In the genomic region with DNA sequence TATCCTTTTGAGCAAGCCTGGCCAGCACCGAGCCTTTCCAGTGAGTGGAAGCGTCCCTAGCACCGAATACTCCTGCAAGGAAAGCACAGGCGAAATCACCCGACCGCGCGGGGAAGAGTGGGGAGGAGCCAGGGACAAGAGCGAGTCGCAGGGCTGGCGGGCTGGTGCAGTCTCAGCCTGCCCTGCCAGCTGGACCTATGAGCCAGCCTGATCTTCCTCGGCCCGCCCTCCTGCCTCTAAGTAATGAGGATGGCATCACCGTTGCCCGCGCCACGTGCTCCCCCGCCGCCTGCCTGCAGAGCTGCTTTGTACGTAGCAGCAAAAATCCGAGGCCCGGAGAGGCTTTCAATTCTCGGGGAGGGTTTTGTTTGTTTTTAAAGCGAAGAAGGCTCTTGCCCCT, we compare ENCODE assay signal across 8 mouse cellular contexts. TPM values are rescaled to one million over a fixed set of nuclear protein-coding genes. Genes with fewer than 3 reads are reported as not detected.
DNase-seq lines count a peak whose midpoint lies in the region; ATAC-seq and TF ChIP-seq lines count a peak whose summit lies in the region.

No protein-coding gene starts in this region.

- ATAC-seq in hindbrain, postnatal 0 days, result peak; percentile 97
- ATAC-seq in megakaryocyte progenitor cell, adult 5-6 weeks (replicated peaks; ENCODE audit: poor library complexity), result peak; percentile 92

- peak; percentile 32; the same call in 1 of the 2 replicates for TF ChIP-seq POLR2A in cortical plate, adult 2 months (IDR thresholded peaks at IDR 0.05; ENCODE audit: extremely low read depth, insufficient read depth, low read length)

- H3K4me1 ChIP-seq in cortical plate, adult 2 months (ENCODE audit: control insufficient read depth, insufficient read depth, low read length), result peaks cover 36% of the 10 kb centered on the region
- H3K4me1 ChIP-seq in hindbrain, postnatal 0 days (ENCODE audit: insufficient read depth, low read length), result peaks cover 42% of the 10 kb centered on the region

- intact Hi-C loops in gastrocnemius, adult 2 months (cut with DNase I), result no loop called here
- intact Hi-C loops in left cerebral cortex, postnatal 10 days (cut with DNase I), result no loop called here

- peak overlapping the region; percentile 63 for H3K4me2 ChIP-seq in hindbrain, postnatal 0 days (ENCODE audit: low read depth, low read length)

- no peaks in the 10 kb centered on the region for H3K27me3 ChIP-seq in hindbrain, postnatal 0 days (ENCODE audit: insufficient read depth, low read length)

- peak overlapping the region; percentile 18 for H3K4me3 ChIP-seq in cortical plate, adult 2 months (ENCODE audit: insufficient read depth, low read length)
- peak overlapping the region; percentile 71 for H3K4me3 ChIP-seq in gastrocnemius, adult 2 months
- peak overlapping the region; percentile 28 for H3K4me3 ChIP-seq in hindbrain, postnatal 0 days (ENCODE audit: low read length)

- no peaks in the 10 kb centered on the region for H3K9me3 ChIP-seq in hindbrain, postnatal 0 days (ENCODE audit: low read length)

- TF ChIP-seq CTCF in cortical plate, adult 2 months (IDR thresholded peaks at IDR 0.05; ENCODE audit: extremely low read depth, insufficient read depth, low read length), result no peak
- peak; percentile 30; the same call in 1 of the 2 replicates for TF ChIP-seq CTCF in gastrocnemius, adult 2 months (IDR thresholded peaks at IDR 0.05)
- TF ChIP-seq CTCF in hindbrain, postnatal 0 days (IDR thresholded peaks at IDR 0.05; ENCODE audit: low read depth), result peak; percentile 33; the same call in 1 of the 2 replicates

- peak; percentile 83 for DNase-seq in adipocyte (ENCODE audit: low spot score)
- peak; percentile 95 for DNase-seq in gastrocnemius, adult 2 months
- peak; percentile 95 for DNase-seq in hindbrain, postnatal 0 days (ENCODE audit: low spot score)
- peak; percentile 89 to 93 for DNase-seq in left cerebral cortex, postnatal 10 days (ENCODE audit: extremely low spot score in 1 of 2, low spot score in 2 of 2)
- peak; percentile 93 to 96 for DNase-seq in right cerebral cortex, postnatal 10 days (ENCODE audit: low spot score in 2 of 2)
- peak; percentile 90 for DNase-seq in urinary bladder, postnatal 14 days (ENCODE audit: low spot score)

- H3K9ac ChIP-seq in hindbrain, postnatal 0 days (replicated peaks; ENCODE audit: low read length), result peak overlapping the region; percentile 62

- peak overlapping the region; percentile 16; the same call in 1 of the 2 replicates for H3K27ac ChIP-seq in cortical plate, adult 2 months (ENCODE audit: insufficient read depth, low read length)
- peak overlapping the region; percentile 87 for H3K27ac ChIP-seq in gastrocnemius, adult 2 months
- peak overlapping the region; percentile 85 for H3K27ac ChIP-seq in hindbrain, postnatal 0 days

- no peaks in the 10 kb centered on the region for H3K36me3 ChIP-seq in hindbrain, postnatal 0 days (ENCODE audit: insufficient read depth, low read length)

- under 1% methylated on average over 24 of the region's 24 CpGs for WGBS in hindbrain, postnatal 0 days

RNA-seq across cellular contexts. Expression of a gene that starts 22.5 kb away (rescaled TPM):
- polyA plus RNA-seq in cortical plate, adult 2 months (2012; rRNA removed), result 344 and 411 TPM in 2 replicates
- total RNA-seq in gastrocnemius, adult 2 months (2021), result 10 to 100 TPM; 62.8 to 88.2 TPM
- total RNA-seq in hindbrain, postnatal 0 days (2014; rRNA removed), result 50.7 and 57.2 TPM in 2 replicates
- 112 and 116 TPM in 2 replicates for polyA plus RNA-seq in hindbrain, postnatal 0 days (2015; fragmentation: Nextera tagmentation; extraction: Ambion mirVana)
- total RNA-seq in left cerebral cortex, postnatal 10 days (2021), result 100 to 1,000 TPM; 232 to 233 TPM
- total RNA-seq in megakaryocyte progenitor cell, adult 5-6 weeks (2015), result 308 and 417 TPM in 2 replicates
- 646 and 851 TPM in 2 replicates for total RNA-seq in megakaryocyte progenitor cell, adult 5-6 weeks (2017)

Comparison
In these comparisons a context has a peak if more than half of its experiments do, and no peak if none do; other contexts are left out.
1. Peak in every context shown above with its lines: DNase-seq, ATAC-seq, H3K4me3 ChIP-seq and H3K27ac ChIP-seq.
2. H3K27ac ChIP-seq: peak in every context shown above with its lines; median percentile 87 in gastrocnemius, adult 2 months; 85 in hindbrain, postnatal 0 days; 16 in cortical plate, adult 2 months.
3. H3K4me3 ChIP-seq: peak in every context shown above with its lines; median percentile 71 in gastrocnemius, adult 2 months; 28 in hindbrain, postnatal 0 days; 18 in cortical plate, adult 2 months.